Mouse (Mus musculus) embryo, embryonic 9.5 days (tissue): Measurements from ENCODE around the gene Hcfc1r1.

Experiments used
- DNase-seq: peaks from one replicate; pipeline ENCODE4 v3.0.0-alpha.2; 2017; ENCODE audit errors: extremely low spot score

The Hcfc1r1 gene

GRCm38 (mm10) chr17:23675564-23676281 is 2.3 kb downstream of the Hcfc1r1 start:
- DNase-seq: no peak

- no peak for DNase-seq
Observed at GRCm38 (mm10) chr17:23676473-23677031, 3.2 kb downstream of the Hcfc1r1 start.

GRCm38 (mm10) chr17:23677236-23677679 is 3.9 kb downstream of the Hcfc1r1 start, which contains the start of gene Tnfrsf12a:
Gene Tnfrsf12a, minus strand, starts transcription at chr17:23677468.
- DNase-seq: peak; percentile 89

GRCm38 (mm10) chr17:23679127-23679835 is 5.9 kb downstream of the Hcfc1r1 start, which contains the start of gene Cldn6:
Gene Cldn6, plus strand, starts transcription at chr17:23679249.
- no peak for DNase-seq

- no peak for DNase-seq
Observed at GRCm38 (mm10) chr17:23680336-23680735, 6.9 kb downstream of the Hcfc1r1 start.

- DNase-seq: no peak
Observed at GRCm38 (mm10) chr17:23681086-23681485, 7.7 kb downstream of the Hcfc1r1 start.

- no peak for DNase-seq
Observed at GRCm38 (mm10) chr17:23682092-23682491, 8.7 kb downstream of the Hcfc1r1 start.

GRCm38 (mm10) chr17:23682530-23682929 is 9.1 kb downstream of the Hcfc1r1 start:
- no peak for DNase-seq

- no peak for DNase-seq
Observed at GRCm38 (mm10) chr17:23683226-23683625, 9.8 kb downstream of the Hcfc1r1 start.

GRCm38 (mm10) chr17:23683856-23684672 is 10.7 kb downstream of the Hcfc1r1 start, which contains the start of gene Cldn9:
Gene Cldn9, minus strand, starts transcription at chr17:23684026.
- no peak for DNase-seq

- DNase-seq: no peak
Observed at GRCm38 (mm10) chr17:23694491-23694890, 21.1 kb downstream of the Hcfc1r1 start.

GRCm38 (mm10) chr17:23695801-23696200 is 22.4 kb downstream of the Hcfc1r1 start:
- no peak for DNase-seq

GRCm38 (mm10) chr17:23699131-23700077 is 26.0 kb downstream of the Hcfc1r1 start:
- no peak for DNase-seq

GRCm38 (mm10) chr17:23700079-23700478 is 26.7 kb downstream of the Hcfc1r1 start:
- DNase-seq: peak; percentile 86

- no peak for DNase-seq
Observed at GRCm38 (mm10) chr17:23703301-23703700, 29.9 kb downstream of the Hcfc1r1 start.

GRCm38 (mm10) chr17:23704741-23705140 is 31.3 kb downstream of the Hcfc1r1 start:
- no peak for DNase-seq

GRCm38 (mm10) chr17:23705525-23706104 is 32.2 kb downstream of the Hcfc1r1 start:
- DNase-seq: no peak

- DNase-seq: peak; percentile 69
Observed at GRCm38 (mm10) chr17:23706212-23706611, 32.8 kb downstream of the Hcfc1r1 start.

GRCm38 (mm10) chr17:23717003-23717402 is 43.6 kb downstream of the Hcfc1r1 start:
- DNase-seq: no peak

- DNase-seq: no peak
Observed at GRCm38 (mm10) chr17:23719455-23719854, 46.1 kb downstream of the Hcfc1r1 start.
